Mouse (Mus musculus): ENCODE data around the gene Ccdc88c.

DNA sequence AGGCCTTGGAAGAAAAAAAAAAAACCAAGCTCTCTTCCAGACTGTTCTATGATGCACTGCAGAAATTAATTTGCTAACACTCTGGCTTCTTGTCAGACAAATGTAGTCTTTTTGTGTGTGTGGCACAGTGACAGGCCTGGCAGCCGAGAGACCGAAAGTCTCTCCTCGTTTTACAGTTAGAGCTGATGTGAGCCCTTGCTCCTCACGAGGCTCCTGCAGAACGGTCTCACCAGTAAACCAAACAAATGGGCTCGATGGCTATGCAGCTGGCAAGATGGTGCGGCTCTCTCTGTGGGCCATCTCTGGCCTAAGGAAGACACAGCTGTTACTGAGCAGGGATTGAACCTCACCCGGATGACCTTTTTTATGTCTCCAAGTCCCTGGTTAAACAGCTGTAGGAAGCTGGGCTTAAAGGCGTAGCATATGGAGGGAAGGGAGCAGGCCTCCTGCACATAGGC lies 48.3 kb downstream of the Ccdc88c start:
- TF ChIP-seq CTCF (IDR thresholded peaks at IDR 0.05; ENCODE audit: control insufficient read depth, insufficient read depth, insufficient replicate concordance, low read depth, low read length) (no peak), POLR2A (IDR thresholded peaks at IDR 0.05; ENCODE audit: control insufficient read depth, low read depth, low read length) (no peak)

Data from testis, adult 2 months (tissue).